Mouse (Mus musculus): ENCODE measurements around the gene Atxn2. TPM values are rescaled to one million over a fixed set of nuclear protein-coding genes. Genes with fewer than 3 reads are reported as not detected.
"Not testable (repeated sequence)": the region's sequence is repeated elsewhere in the genome, so short reads cannot be mapped to it uniquely, and the experiment has no call there.

The Atxn2 gene
- polyA plus RNA-seq, 1 experiment from 2014 or later = 37.3 TPM

DNA sequence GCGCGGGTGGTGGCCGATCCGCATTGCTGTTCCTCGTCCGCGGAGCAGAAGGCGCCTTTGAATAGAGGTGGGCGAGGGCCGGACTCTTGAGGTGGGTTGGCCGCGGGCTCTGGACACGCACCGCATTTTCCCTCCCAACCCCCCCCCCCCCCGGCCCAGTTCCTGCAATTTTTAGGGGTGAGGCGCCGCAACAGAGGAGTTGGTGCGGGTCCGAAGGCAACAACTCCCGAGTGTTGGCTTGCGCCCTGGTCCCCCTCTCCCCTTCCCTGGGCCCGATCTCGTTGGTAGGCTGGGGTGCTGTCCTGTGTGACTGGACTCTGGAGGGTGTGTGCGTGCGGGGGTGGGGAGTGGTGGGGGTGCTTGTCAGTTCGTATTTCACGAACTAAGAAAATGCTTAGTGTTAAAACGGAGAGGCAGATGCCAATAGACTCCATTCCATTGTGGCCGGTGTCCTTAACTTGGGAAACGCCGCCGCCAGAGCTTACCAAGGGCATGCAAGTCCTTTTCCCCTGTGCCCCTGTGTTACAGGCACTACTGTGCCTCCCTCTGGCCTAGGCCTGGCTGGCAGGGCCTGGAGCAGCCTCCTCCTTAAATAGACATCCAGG is 1.9 kb downstream of the Atxn2 start:
- Histone ChIP-seq H3K36me3 (peaks cover 26% of the 10 kb centered on the region), H3K27me3 (ENCODE audit: low read depth, poor library complexity, severe bottlenecking) (no peaks in the 10 kb centered on the region), H3K4me3 (peak overlapping the region; percentile 100), H3K4me1 (peaks cover 44% of the 10 kb centered on the region), H3K9me3 (replicated peaks) (no peaks in the 10 kb centered on the region), H3K27ac (replicated peaks) (peak overlapping the region; percentile 99)
- DNase-seq (ENCODE audit: low spot score) = peak; percentile 67
- WGBS = under 1% methylated on average over 31 of the region's 32 CpGs

DNA sequence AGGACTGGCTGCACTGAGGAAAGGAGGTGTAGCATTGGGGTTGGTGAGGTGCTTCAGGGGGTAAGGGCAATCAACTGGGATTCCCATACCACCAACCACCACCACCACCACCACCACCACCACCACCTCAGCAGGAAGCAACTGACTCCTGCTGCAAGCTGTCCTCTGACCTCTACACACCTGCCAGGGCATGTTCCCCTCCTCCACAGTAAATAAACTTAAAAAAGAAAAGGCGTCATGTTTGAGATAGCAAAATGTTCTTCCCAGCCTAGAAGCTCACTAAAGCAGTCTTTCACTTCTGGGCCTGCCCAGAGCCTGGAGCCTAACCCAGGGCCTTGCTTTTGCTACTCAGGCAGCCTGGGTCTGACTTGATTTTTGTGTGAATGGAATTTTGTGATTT is 3.2 kb downstream of the Atxn2 start:
- DNase-seq (ENCODE audit: low spot score) = no peak
- Histone ChIP-seq H3K36me3 (peaks cover 27% of the 10 kb centered on the region), H3K27me3 (ENCODE audit: low read depth, poor library complexity, severe bottlenecking) (no peaks in the 10 kb centered on the region), H3K27ac (replicated peaks) (no peak overlapping the region), H3K4me1 (peaks cover 50% of the 10 kb centered on the region), H3K4me3 (peak overlapping the region; percentile 24; the same call in 1 of the 2 replicates), H3K9me3 (replicated peaks) (no peaks in the 10 kb centered on the region)
- 92% methylated on average over 1 of the region's 1 CpGs for WGBS

DNA sequence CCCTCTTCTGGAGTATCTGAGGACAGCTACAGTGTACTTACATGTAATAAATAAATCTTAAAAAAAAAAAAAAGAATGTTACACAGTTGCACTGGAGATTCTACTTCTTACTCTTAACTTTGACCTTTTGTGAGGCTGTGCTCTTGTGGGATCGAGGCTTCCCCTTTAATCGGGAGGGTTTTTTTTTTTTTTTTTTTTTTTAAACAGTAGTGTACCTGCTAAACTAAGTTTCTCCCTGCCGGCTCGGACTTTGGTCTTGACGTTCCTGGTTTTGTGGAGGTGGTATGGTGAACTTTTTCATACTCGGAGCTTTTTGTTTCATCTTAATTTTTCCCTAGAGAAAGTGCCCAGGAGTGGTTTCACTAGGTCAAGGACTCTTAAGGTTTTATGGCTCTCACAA is 3.8 kb downstream of the Atxn2 start:
- 90% methylated on average over 6 of the region's 6 CpGs for WGBS
- no peak for DNase-seq (ENCODE audit: low spot score)
- Histone ChIP-seq H3K4me1 (peaks cover 50% of the 10 kb centered on the region), H3K27ac (replicated peaks) (no peak overlapping the region), H3K4me3 (no peak overlapping the region), H3K9me3 (replicated peaks) (no peaks in the 10 kb centered on the region), H3K27me3 (ENCODE audit: low read depth, poor library complexity, severe bottlenecking) (no peaks in the 10 kb centered on the region), H3K36me3 (peaks cover 27% of the 10 kb centered on the region)

DNA sequence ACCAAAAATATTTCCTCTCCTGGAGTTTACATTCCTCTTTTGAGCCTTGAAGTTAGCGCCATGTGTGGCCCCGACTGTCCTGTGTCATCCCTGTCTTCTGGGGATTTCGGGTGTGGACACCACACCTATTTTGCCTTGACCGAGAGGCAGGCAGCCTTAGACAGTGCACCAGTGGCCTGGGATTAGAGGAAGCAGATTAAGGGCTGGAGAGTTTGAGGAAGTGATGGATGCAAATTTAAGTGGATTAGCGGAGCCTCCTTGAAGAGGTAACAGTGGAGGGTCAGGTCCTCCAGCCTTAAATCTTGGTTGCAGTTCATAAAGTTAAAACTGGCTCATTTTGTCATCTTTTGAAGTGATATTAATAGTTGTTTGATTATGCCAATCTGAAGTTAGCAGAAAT is 7.3 kb downstream of the Atxn2 start:
- WGBS = 85% methylated on average over 5 of the region's 5 CpGs
- no peak overlapping the region for H3K27ac ChIP-seq (replicated peaks)
- H3K27me3 ChIP-seq (ENCODE audit: low read depth, poor library complexity, severe bottlenecking) = no peaks in the 10 kb centered on the region
- H3K9me3 ChIP-seq (replicated peaks) = no peaks in the 10 kb centered on the region
- peaks cover 27% of the 10 kb centered on the region for H3K36me3 ChIP-seq
- no peak for DNase-seq (ENCODE audit: low spot score)
- no peak overlapping the region for H3K4me3 ChIP-seq
- peaks cover 33% of the 10 kb centered on the region for H3K4me1 ChIP-seq

DNA sequence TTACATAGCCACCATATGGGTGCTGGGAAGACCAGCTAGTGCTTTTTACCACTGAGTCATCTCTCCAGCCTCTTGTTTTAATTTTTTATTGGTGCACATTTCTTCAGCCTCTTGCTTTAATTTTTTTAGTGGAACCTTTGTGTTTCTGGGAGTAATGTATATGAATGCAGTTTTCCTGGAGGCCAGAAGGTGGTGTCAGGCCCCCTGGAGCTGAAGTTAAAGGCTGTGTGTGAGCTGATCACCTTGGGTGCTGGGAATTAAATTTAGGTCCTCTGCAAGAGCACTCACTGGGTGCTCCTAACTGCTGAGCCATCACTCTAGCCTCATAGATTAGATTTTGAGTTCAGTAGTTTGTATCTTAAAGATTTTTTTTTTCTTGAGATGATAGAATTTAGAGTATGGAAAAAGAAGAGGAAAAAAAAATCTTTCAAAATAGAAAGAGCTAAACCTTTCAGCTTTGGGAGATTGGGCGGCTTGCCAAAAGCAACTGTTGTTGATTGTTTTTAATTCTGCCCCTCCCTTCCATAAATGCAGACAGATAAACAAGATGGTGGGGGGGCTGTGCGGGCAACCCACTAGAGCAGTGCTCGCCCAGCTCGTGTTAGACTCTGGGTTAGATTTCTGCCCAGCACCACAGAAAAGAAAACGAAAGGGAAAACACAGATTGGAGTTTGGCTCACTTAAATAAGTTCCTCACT is 9.9 kb downstream of the Atxn2 start:
- Histone ChIP-seq H3K4me3 (no peak overlapping the region), H3K27me3 (ENCODE audit: low read depth, poor library complexity, severe bottlenecking) (no peaks in the 10 kb centered on the region), H3K9me3 (replicated peaks) (no peaks in the 10 kb centered on the region), H3K27ac (replicated peaks) (no peak overlapping the region), H3K36me3 (peaks cover 24% of the 10 kb centered on the region), H3K4me1 (peaks cover 11% of the 10 kb centered on the region)
- no peak for DNase-seq (ENCODE audit: low spot score)
- 91% methylated on average over 5 of the region's 5 CpGs for WGBS

DNA sequence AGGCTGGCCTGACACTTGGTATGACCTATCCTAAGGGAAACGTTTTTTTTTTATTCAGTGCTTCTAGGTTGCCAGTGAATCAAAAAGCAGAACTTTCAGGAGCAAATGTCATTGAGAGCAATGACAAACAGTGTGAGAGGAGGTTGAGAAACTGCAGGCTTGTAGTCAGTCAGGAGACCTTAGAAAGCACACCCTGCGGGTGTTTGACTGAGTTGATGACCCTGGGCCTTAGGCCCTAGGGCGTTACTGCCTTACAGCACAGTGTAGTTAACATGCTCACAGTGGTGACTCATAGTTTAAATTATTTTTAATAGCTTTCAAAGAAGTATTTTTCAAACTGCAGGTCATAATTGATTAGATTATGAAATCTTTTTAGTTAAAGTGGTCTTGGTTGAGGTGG is 10.7 kb downstream of the Atxn2 start:
- H3K4me3 ChIP-seq = no peak overlapping the region
- DNase-seq (ENCODE audit: low spot score) = no peak
- no peak overlapping the region for H3K27ac ChIP-seq (replicated peaks)
- H3K4me1 ChIP-seq = peaks cover 5% of the 10 kb centered on the region
- 86% methylated on average over 3 of the region's 3 CpGs for WGBS
- no peaks in the 10 kb centered on the region for H3K27me3 ChIP-seq (ENCODE audit: low read depth, poor library complexity, severe bottlenecking)
- peaks cover 18% of the 10 kb centered on the region for H3K36me3 ChIP-seq
- no peaks in the 10 kb centered on the region for H3K9me3 ChIP-seq (replicated peaks)

DNA sequence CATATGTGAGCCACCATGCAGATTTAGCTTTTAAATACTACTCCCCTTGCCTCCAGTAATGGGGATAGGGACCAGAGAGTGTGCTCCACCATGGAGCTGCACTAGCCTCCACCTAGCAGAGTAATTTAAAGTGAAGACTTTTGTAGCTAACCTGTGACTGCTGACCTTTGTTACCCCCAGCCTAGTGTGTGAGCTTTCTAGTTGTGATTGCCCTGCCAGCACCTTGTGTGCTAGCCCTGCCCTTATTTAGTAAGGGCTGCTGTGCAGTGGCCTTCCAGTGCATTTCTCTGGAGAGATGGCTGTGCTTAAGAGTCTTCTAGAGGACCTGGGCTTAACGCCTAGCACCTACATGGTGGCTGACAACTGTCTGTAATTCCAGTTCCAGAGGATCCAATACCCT is 13.5 kb downstream of the Atxn2 start:
- H3K27ac ChIP-seq (replicated peaks) = no peak overlapping the region
- H3K4me3 ChIP-seq = no peak overlapping the region
- no peaks in the 10 kb centered on the region; the same call in 1 of the 2 replicates for H3K4me1 ChIP-seq
- H3K9me3 ChIP-seq (replicated peaks) = no peaks in the 10 kb centered on the region
- no peak for DNase-seq (ENCODE audit: low spot score)
- no peaks in the 10 kb centered on the region for H3K27me3 ChIP-seq (ENCODE audit: low read depth, poor library complexity, severe bottlenecking)
- H3K36me3 ChIP-seq = peaks cover 32% of the 10 kb centered on the region
- 86% methylated on average over 1 of the region's 1 CpGs for WGBS

DNA sequence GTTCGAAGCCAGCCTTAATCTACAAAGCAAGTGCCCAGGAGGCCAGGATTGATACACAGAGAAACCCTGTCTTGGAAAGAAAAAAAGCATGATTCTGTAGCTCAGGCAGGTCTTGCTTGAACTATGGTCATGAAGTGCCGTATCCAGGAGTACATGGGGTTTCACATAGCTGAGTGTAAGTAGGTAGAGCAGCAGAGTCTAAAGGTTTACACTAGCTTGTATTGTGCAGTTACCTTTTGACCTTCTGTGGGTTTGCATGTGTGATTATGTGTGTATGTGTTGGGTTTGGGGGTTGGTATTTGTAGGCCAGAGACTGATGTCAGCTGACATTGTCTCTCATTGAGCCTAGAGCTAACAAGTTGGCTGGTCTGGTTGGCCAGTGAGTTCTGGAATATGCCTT is 18.9 kb downstream of the Atxn2 start:
- Histone ChIP-seq H3K4me1 (no peaks in the 10 kb centered on the region), H3K36me3 (peaks cover 83% of the 10 kb centered on the region), H3K4me3 (no peak overlapping the region), H3K9me3 (replicated peaks) (0 out of 2 replicates have a peak, but pooled peaks cover 6% of the 10 kb centered on the region), H3K27ac (replicated peaks) (no peak overlapping the region), H3K27me3 (ENCODE audit: low read depth, poor library complexity, severe bottlenecking) (no peaks in the 10 kb centered on the region)
- no peak for DNase-seq (ENCODE audit: low spot score)
- WGBS = 94% methylated on average over 2 of the region's 2 CpGs

DNA sequence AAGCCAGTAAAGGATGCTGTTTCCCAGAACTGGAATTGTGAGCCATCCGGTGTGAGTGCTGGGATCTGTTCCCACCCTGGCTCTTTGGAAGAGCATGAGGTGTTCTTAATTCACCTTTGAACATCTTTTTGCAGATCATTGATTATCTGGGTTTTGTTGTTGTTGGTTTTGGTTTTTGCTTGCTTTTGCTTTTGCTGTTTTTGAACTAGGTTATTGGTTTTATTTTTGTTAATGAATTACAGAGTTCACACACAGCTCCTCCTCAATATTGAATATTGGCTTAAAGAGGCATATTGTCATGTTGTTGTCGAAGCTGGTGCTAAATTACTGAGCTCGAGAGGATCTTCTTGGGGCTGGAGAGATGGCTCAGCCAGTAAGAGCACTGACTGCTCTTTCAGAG is 25.5 kb downstream of the Atxn2 start:
- DNase-seq (ENCODE audit: low spot score) = no peak
- Histone ChIP-seq H3K36me3 (peaks cover 67% of the 10 kb centered on the region), H3K27ac (replicated peaks) (no peak overlapping the region), H3K9me3 (replicated peaks) (peaks cover 6% of the 10 kb centered on the region; the same call in 1 of the 2 replicates), H3K27me3 (ENCODE audit: low read depth, poor library complexity, severe bottlenecking) (no peaks in the 10 kb centered on the region), H3K4me3 (no peak overlapping the region), H3K4me1 (no peaks in the 10 kb centered on the region)
- WGBS = 97% methylated on average over 3 of the region's 3 CpGs

DNA sequence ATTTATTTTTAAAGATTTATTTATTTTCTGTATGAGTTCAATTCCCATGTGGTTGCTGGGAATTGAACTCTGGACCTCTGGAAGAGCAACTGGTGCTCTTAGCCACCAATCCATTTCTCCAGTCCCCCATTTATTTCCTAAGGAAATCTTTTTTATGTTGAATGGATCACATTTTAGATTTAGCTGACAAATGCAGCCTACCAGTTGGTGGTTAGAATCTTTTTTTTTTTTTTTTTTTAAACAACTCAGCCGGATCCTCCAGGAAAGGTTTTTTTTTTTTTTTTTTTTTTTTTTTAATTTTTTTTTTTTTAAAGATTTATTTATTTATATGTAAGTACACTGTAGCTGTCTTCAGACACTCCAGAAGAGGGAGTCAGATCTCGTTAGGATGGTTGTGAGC is 27.0 kb downstream of the Atxn2 start:
- H3K27ac ChIP-seq (replicated peaks); H3K27me3 ChIP-seq (ENCODE audit: low read depth, poor library complexity, severe bottlenecking); DNase-seq (ENCODE audit: low spot score); H3K4me1 ChIP-seq; H3K4me3 ChIP-seq; H3K9me3 ChIP-seq (replicated peaks): not testable (repeated sequence)
- peaks cover 54% of the 10 kb centered on the region for H3K36me3 ChIP-seq
- WGBS = 75% methylated on average over 2 of the region's 2 CpGs

DNA sequence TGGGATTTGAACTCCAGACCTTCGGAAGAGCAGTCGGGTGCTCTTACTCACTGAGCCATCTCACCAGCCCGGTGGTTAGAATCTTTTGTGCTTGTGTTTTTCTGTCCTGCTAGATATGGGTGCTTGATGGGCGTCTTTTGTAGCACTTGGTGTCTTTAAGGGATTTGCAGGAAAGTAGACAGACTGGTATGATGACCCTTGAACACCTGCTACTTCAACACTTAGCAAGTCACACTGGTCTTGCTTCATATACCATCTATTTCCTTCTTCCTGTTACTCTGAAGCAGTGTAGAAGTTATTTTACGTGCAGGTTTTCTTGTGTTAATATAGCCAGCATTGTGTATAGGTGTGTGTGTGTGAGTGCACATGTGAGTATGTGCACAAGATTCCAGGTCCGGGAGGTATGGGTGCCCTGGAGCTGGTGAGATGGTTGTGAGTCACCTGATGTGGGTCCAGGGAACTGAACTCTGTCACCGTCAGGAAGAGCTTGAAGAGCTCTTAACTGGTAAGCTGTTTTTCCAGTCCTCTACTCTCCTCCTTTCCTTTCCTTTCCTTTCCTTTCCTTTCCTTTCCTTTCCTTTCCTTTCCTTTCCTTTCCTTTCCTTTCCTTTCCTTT is 27.5 kb downstream of the Atxn2 start:
- Histone ChIP-seq H3K27ac (replicated peaks) (no peak overlapping the region), H3K27me3 (ENCODE audit: low read depth, poor library complexity, severe bottlenecking) (no peaks in the 10 kb centered on the region), H3K4me1 (peaks cover 8% of the 10 kb centered on the region), H3K36me3 (peaks cover 49% of the 10 kb centered on the region), H3K9me3 (replicated peaks) (peaks cover 5% of the 10 kb centered on the region; the same call in 1 of the 2 replicates), H3K4me3 (no peak overlapping the region)
- WGBS = 96% methylated on average over 7 of the region's 7 CpGs
- no peak for DNase-seq (ENCODE audit: low spot score)

DNA sequence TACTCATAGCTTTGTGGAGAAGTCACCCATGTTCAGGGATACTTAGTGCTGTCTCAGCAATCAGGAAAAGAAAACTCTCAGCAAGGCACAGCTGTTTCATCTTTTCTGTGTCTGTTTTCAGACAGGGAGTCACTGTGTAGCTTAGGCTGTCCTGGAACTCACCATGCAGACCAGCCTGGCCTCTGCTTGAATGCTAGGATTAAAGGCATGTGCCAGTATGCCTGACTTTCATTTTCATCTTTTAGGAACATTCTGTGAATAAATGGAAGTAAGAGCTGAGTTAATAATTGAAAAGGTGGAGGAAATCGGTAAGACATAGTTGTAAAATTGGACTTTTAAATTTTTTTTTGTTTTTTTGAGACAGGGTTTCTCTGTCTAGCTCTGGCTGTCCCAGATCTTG is 29.4 kb downstream of the Atxn2 start:
- Histone ChIP-seq H3K27me3 (ENCODE audit: low read depth, poor library complexity, severe bottlenecking) (no peaks in the 10 kb centered on the region), H3K36me3 (peaks cover 42% of the 10 kb centered on the region)

DNA sequence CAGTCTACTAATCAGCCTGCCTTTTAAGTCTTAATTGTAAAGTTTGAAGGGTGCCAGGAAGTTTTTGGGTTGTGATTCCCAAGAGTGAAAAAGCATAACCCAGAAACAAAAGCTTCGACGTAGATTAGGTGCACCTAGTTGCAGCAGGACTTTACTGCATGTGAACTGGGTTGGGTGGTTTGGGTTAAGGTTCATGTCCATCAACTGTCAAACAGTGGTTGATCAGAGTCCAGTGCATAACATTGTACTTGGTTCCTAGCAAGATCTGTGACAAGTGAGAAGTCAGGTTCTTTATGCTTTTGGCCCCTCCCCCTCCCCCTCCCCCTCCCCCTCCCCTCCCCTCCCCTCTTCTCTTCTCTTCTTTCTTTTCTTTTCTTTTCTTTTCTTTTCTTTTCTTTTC is 31.8 kb downstream of the Atxn2 start:
- Histone ChIP-seq H3K4me3 (no peak overlapping the region), H3K27me3 (ENCODE audit: low read depth, poor library complexity, severe bottlenecking) (no peaks in the 10 kb centered on the region), H3K9me3 (replicated peaks) (no peaks in the 10 kb centered on the region), H3K36me3 (peaks cover 46% of the 10 kb centered on the region), H3K4me1 (peaks cover 8% of the 10 kb centered on the region), H3K27ac (replicated peaks) (no peak overlapping the region)
- 96% methylated on average over 2 of the region's 2 CpGs for WGBS
- DNase-seq (ENCODE audit: low spot score) = no peak

More for the DNA sequence above, 29.4 kb downstream of the Atxn2 start:
- Histone ChIP-seq H3K9me3 (replicated peaks) (no peaks in the 10 kb centered on the region), H3K4me1 (peaks cover 8% of the 10 kb centered on the region), H3K27ac (replicated peaks) (no peak overlapping the region), H3K4me3 (no peak overlapping the region)
- WGBS = 90% methylated on average over 1 of the region's 1 CpGs
- no peak for DNase-seq (ENCODE audit: low spot score)

All from midbrain, embryonic 10.5 days (tissue).